ENCODE assay signal across 10 mouse cellular contexts in the genomic region with DNA sequence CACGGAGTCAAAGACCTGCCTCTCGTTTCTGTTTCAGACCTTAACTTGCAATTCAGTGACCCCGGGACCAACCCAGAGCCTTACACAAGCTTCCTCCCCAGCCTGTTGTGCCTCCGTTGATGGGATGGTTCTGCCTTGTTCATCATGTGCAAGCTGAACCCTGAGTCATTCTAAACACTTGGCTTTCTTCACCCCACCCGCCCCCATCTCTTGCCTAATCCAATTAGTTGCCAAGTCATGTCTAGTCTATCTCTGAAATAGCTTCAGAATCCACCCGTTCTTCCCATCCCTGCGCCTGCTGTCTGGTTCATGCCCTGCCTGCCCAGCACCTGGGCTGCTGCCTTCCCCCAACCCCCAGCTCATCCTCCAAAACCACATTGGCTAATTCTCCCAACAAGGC. TPM values are rescaled to one million over a fixed set of nuclear protein-coding genes. Genes with fewer than 3 reads are reported as not detected.
DNase-seq lines count a peak whose midpoint lies in the region; ATAC-seq and TF ChIP-seq lines count a peak whose summit lies in the region.
"Had no signal": no experiment of that assay in that cellular context is flagged by ENCODE, and none has a peak within 500 bp of the region (broad histone marks: within the 10 kb centered on the region; RNA-seq: fewer than 3 reads in every experiment).

No protein-coding gene starts in this region.

- no peak overlapping the region for H3K9ac ChIP-seq in liver, embryonic 16.5 days (ENCODE audit: low read depth, low read length)
- H3K9ac ChIP-seq in intestine, embryonic 15.5 days, result no peak overlapping the region
- H3K9ac ChIP-seq: hindbrain, embryonic 15.5 days had no signal

- H3K9me3 ChIP-seq in heart, embryonic 10.5 days, result no peaks in the 10 kb centered on the region
- no peaks in the 10 kb centered on the region for H3K9me3 ChIP-seq in liver, embryonic 16.5 days (replicated peaks; ENCODE audit: control insufficient read depth, low read length)
- H3K9me3 ChIP-seq in intestine, embryonic 15.5 days, result no peaks in the 10 kb centered on the region
- H3K9me3 ChIP-seq: hindbrain, embryonic 15.5 days had no signal

- 87% methylated on average over 7 of the region's 7 CpGs for WGBS in heart, embryonic 10.5 days
- 50% methylated on average over 7 of the region's 7 CpGs for WGBS in liver, embryonic 16.5 days (ENCODE audit: insufficient replicate concordance)
- WGBS in intestine, embryonic 15.5 days, result 71% methylated on average over 7 of the region's 7 CpGs

- no peak overlapping the region for H3K4me3 ChIP-seq in heart, embryonic 10.5 days
- H3K4me3 ChIP-seq in C2C12 (ENCODE audit: insufficient read depth, poor library complexity, severe bottlenecking), result no peak overlapping the region
- H3K4me3 ChIP-seq in liver, embryonic 16.5 days (ENCODE audit: low read depth, low read length), result no peak overlapping the region
- no peak overlapping the region for H3K4me3 ChIP-seq in intestine, embryonic 15.5 days (replicated peaks)
- H3K4me3 ChIP-seq: hindbrain, embryonic 15.5 days had no signal

- TF ChIP-seq CTCF in C2C12 (IDR thresholded peaks at IDR 0.05; ENCODE audit: control insufficient read depth, insufficient read depth, insufficient read length), result no peak

- H3K4me1 ChIP-seq in heart, embryonic 10.5 days, result peaks cover 13% of the 10 kb centered on the region
- H3K4me1 ChIP-seq in liver, embryonic 16.5 days (ENCODE audit: control insufficient read depth, low read depth, low read length), result peaks cover 24% of the 10 kb centered on the region
- peaks cover 15% of the 10 kb centered on the region for H3K4me1 ChIP-seq in intestine, embryonic 15.5 days (replicated peaks)

- DNase-seq in heart, adult 18-20 months, result peak; percentile 71 to 74
- DNase-seq in heart, embryonic 10.5 days (ENCODE audit: low spot score), result no peak
- peak; percentile 39 for DNase-seq in c-Kit-negative CD71-positive TER-119-positive erythroid progenitor cells, embryonic 14.5 days (ENCODE audit: low read depth, low spot score)
- DNase-seq in cerebellum, adult 18-20 months, result no peak

- H3K27me3 ChIP-seq in heart, embryonic 10.5 days (ENCODE audit: insufficient read depth, poor library complexity, severe bottlenecking), result no peaks in the 10 kb centered on the region
- no peaks in the 10 kb centered on the region for H3K27me3 ChIP-seq in C2C12 (ENCODE audit: control insufficient read depth, insufficient read depth, insufficient read length)
- no peaks in the 10 kb centered on the region for H3K27me3 ChIP-seq in liver, embryonic 16.5 days (ENCODE audit: control insufficient read depth, insufficient read depth, low read depth, low read length)
- H3K27me3 ChIP-seq in intestine, embryonic 15.5 days (replicated peaks), result no peaks in the 10 kb centered on the region
- H3K27me3 ChIP-seq: CH12.LX; hindbrain, embryonic 15.5 days had no signal

- H3K79me2 ChIP-seq in C2C12 (ENCODE audit: control insufficient read depth, insufficient read depth), result peaks cover 56% of the 10 kb centered on the region

- H3ac ChIP-seq in C2C12 (ENCODE audit: control insufficient read depth, insufficient read length, low read depth), result no peak overlapping the region

- peaks cover 16% of the 10 kb centered on the region for H3K79me3 ChIP-seq in C2C12 (ENCODE audit: low read depth)

- H3K36me3 ChIP-seq in heart, embryonic 10.5 days, result peaks cover 13% of the 10 kb centered on the region; the same call in 1 of the 2 replicates
- H3K36me3 ChIP-seq in C2C12 (ENCODE audit: control insufficient read depth, insufficient read depth), result peaks cover 8% of the 10 kb centered on the region
- no peaks in the 10 kb centered on the region for H3K36me3 ChIP-seq in liver, embryonic 16.5 days (ENCODE audit: control insufficient read depth, insufficient read depth)
- no peaks in the 10 kb centered on the region for H3K36me3 ChIP-seq in intestine, embryonic 15.5 days
- H3K36me3 ChIP-seq: hindbrain, embryonic 15.5 days had no signal

- peak; percentile 22; the same call in 1 of the 2 replicates for ATAC-seq in liver, embryonic 16.5 days (ENCODE audit: low read depth)
- no peak for ATAC-seq in megakaryocyte-erythroid progenitor cell, adult 5-6 weeks (replicated peaks; ENCODE audit: low FRiP score, low TSS enrichment, poor library complexity, severe bottlenecking)
- no peak for ATAC-seq in intestine, embryonic 15.5 days

- H3K4me2 ChIP-seq in liver, embryonic 16.5 days (ENCODE audit: low read depth, low read length), result no peak overlapping the region
- no peak overlapping the region for H3K4me2 ChIP-seq in intestine, embryonic 15.5 days (replicated peaks)
- H3K4me2 ChIP-seq: hindbrain, embryonic 15.5 days had no signal

- H3K27ac ChIP-seq in heart, embryonic 10.5 days, result no peak overlapping the region
- H3K27ac ChIP-seq in liver, embryonic 16.5 days (ENCODE audit: low read length), result 0 out of 2 replicates have a peak overlapping the region, but pooled peaks have one; percentile 21
- no peak overlapping the region for H3K27ac ChIP-seq in intestine, embryonic 15.5 days
- H3K27ac ChIP-seq: hindbrain, embryonic 15.5 days had no signal

TF ChIP-seq in C2C12, 6 proteins besides CTCF, POLR2A, EP300 and RAD21:
- no peak for TF ChIP-seq FOSL1 (IDR thresholded peaks at IDR 0.05; ENCODE audit: insufficient read depth, low read length, poor library complexity, severe bottlenecking)
- peak; percentile 82 for TF ChIP-seq CEBPB (IDR thresholded peaks at IDR 0.05; ENCODE audit: low read depth)
- no peak for TF ChIP-seq USF1 (IDR thresholded peaks at IDR 0.05; ENCODE audit: low read depth)
TF ChIP-seq in C2C12: peak in this region for 1.

RNA-seq across cellular contexts. Expression of a gene that starts 9.9 kb away (rescaled TPM):
- 10 to 100 TPM; 31.3 to 40.1 TPM for total RNA-seq in heart, adult 18-20 months (2021)
- polyA plus RNA-seq in heart, embryonic 10.5 days (2016; fragmentation: Nextera tagmentation; extraction: Ambion mirVana), result 60.5 and 66.1 TPM in 2 replicates
- 49.7 TPM for polyA plus RNA-seq in C2C12 (2012; fragmentation: generic; extraction: Trizol)
- polyA plus RNA-seq in liver, embryonic 16.5 days (2015; fragmentation: Nextera tagmentation; extraction: Ambion mirVana), result 40.6 and 43.6 TPM in 2 replicates
- 27.0 and 57.4 TPM in 2 replicates for total RNA-seq in megakaryocyte-erythroid progenitor cell, adult 5-6 weeks (2014; fragmentation: Nextera tagmentation)
- 8.8 and 15.2 TPM in 2 replicates for total RNA-seq in megakaryocyte-erythroid progenitor cell, adult 5-6 weeks (2017)
- 67.0 and 76.6 TPM in 2 replicates for polyA plus RNA-seq in intestine, embryonic 15.5 days (2015; fragmentation: Nextera tagmentation; extraction: Ambion mirVana)

RNA-seq across cellular contexts. Expression of a gene that starts 26.9 kb away (rescaled TPM):
- total RNA-seq in heart, adult 18-20 months (2021), result not detected
- polyA plus RNA-seq in heart, embryonic 10.5 days (2016; fragmentation: Nextera tagmentation; extraction: Ambion mirVana), result 0.12 and 0.43 TPM in 2 replicates
- not detected for polyA plus RNA-seq in C2C12 (2012; fragmentation: generic; extraction: Trizol)
- polyA plus RNA-seq in liver, embryonic 16.5 days (2015; fragmentation: Nextera tagmentation; extraction: Ambion mirVana), result 0.06 TPM in 1 of 2 replicates, not detected in the other
- not detected in 2 replicates for total RNA-seq in megakaryocyte-erythroid progenitor cell, adult 5-6 weeks (2014; fragmentation: Nextera tagmentation)
- total RNA-seq in megakaryocyte-erythroid progenitor cell, adult 5-6 weeks (2017), result not detected in 2 replicates
- 0.24 and 0.37 TPM in 2 replicates for polyA plus RNA-seq in intestine, embryonic 15.5 days (2015; fragmentation: Nextera tagmentation; extraction: Ambion mirVana)
- total RNA-seq: CH12.LX had no signal

Comparison
In these comparisons a context has a peak if more than half of its experiments do, and no peak if none do; other contexts are left out.
1. DNase-seq: peak in heart, adult 18-20 months (2 of 2) and c-Kit-negative CD71-positive TER-119-positive erythroid progenitor cells, embryonic 14.5 days (single experiment); none in heart, embryonic 10.5 days (single experiment) and cerebellum, adult 18-20 months (0 of 2).